Mouse (Mus musculus): ENCODE data around the gene 1700003H04Rik. TPM values are rescaled to one million over a fixed set of nuclear protein-coding genes. Genes with fewer than 3 reads are reported as not detected.
A peak's percentile ranks its signal among the peaks of the same experiment; 100 is the strongest.

Gene 1700003H04Rik
- not detected in 2 replicates for polyA plus RNA-seq (2012; rRNA removed)

DNA sequence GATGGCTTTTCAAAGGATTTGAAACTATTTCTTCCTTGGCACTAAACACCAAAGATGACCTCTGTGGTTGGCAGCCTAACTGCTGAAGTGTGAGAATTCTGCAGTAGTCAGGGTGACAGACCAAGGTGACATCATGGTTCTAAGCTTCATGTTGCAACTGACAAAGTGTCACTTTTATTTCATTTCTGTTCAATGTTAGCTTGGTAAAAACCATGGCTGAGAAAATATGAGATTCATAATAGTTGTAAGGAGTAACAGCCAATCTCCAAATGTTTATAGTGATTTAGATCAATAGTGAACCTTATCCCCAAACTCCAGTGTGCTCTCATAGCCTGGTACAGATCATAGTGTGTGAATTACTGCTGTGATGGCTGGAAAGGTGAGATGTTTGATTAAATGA is at the start of gene 1700003H04Rik:
Gene 1700003H04Rik, minus strand, starts transcription at position 101 of the 400 bp plus-strand sequence.
- no peak within 1 kb of the TSS for H3K4me3 ChIP-seq (replicated peaks; ENCODE audit: insufficient read depth, low read depth, low read length)
- no peaks in the 10 kb centered on the region for H3K4me1 ChIP-seq (ENCODE audit: control insufficient read depth, insufficient read depth, low read length)
- H3K27me3 ChIP-seq (ENCODE audit: control insufficient read depth, insufficient read depth, low read length): no peaks in the 10 kb centered on the region
- no peak for DNase-seq
- H3K27ac ChIP-seq (ENCODE audit: insufficient read depth, low read length): no peak within 1 kb of the TSS
- TF ChIP-seq POLR2A (IDR thresholded peaks at IDR 0.05; ENCODE audit: borderline replicate concordance, insufficient read depth, low read length): no peak
- no peak for TF ChIP-seq CTCF (IDR thresholded peaks at IDR 0.05; ENCODE audit: borderline replicate concordance, insufficient read depth, low read depth, low read length)

DNA sequence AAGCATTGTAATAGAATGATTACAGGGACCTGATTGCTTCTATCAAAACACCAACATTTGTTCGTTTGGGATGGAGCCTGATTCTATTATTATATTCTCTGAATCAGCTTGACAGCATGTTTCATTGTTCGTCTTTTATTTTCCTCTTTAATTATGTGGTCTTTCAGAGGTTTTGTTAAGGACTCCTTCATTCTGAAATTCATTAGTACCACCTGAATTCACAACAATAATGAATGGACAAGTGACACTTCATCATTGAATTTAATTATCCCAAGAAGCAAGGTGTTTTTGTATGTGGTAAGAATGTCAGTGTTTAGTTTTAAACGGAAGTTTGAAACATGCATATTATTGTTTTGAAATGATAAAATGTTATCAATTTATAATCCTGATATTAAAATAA is 42.1 kb upstream of the 1700003H04Rik start:
- Histone ChIP-seq H3K4me1 (ENCODE audit: control insufficient read depth, insufficient read depth, low read length) (no peaks in the 10 kb centered on the region), H3K4me3 (replicated peaks; ENCODE audit: insufficient read depth, low read depth, low read length) (no peak overlapping the region), H3K27ac (ENCODE audit: insufficient read depth, low read length) (no peak overlapping the region), H3K27me3 (ENCODE audit: control insufficient read depth, insufficient read depth, low read length) (no peaks in the 10 kb centered on the region)
- no peak for DNase-seq
- WGBS: 29% methylated on average over 3 of the region's 3 CpGs
- no peak for TF ChIP-seq CTCF (IDR thresholded peaks at IDR 0.05; ENCODE audit: borderline replicate concordance, insufficient read depth, low read depth, low read length)
- no peak for TF ChIP-seq POLR2A (IDR thresholded peaks at IDR 0.05; ENCODE audit: borderline replicate concordance, insufficient read depth, low read length)

DNA sequence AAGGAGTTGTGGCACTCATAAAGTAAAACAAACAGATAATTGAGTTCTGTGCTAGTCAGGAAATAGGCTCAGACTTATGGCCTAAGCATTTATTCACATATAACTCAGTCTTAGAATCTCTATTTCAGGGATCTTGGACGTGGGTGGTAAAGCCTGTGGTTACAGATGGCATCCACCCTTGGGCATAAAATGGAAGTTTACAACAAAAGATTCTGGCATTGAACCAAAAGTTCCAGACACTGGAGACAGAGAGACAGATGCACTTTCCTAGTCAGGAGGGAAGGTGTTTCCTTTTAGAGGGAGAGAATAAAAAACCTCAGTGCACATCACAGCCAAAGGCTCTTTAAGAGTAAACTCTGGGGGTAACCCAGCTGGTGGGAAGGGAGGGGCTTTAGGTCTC is 32.4 kb upstream of the 1700003H04Rik start:
- TF ChIP-seq CTCF (IDR thresholded peaks at IDR 0.05; ENCODE audit: borderline replicate concordance, insufficient read depth, low read depth, low read length): no peak
- no peak for TF ChIP-seq POLR2A (IDR thresholded peaks at IDR 0.05; ENCODE audit: borderline replicate concordance, insufficient read depth, low read length)
- Histone ChIP-seq H3K27ac (ENCODE audit: insufficient read depth, low read length) (no peak overlapping the region), H3K4me1 (ENCODE audit: control insufficient read depth, insufficient read depth, low read length) (no peaks in the 10 kb centered on the region), H3K4me3 (replicated peaks; ENCODE audit: insufficient read depth, low read depth, low read length) (no peak overlapping the region), H3K27me3 (ENCODE audit: control insufficient read depth, insufficient read depth, low read length) (no peaks in the 10 kb centered on the region)
- 6% methylated on average over 1 of the region's 1 CpGs for WGBS
- DNase-seq: peak in 1 of 2 experiments; percentile 5

GRCm38 (mm10) chr3:124609956-124610355 is 29.1 kb upstream of the 1700003H04Rik start:
- Histone ChIP-seq H3K27me3 (ENCODE audit: control insufficient read depth, insufficient read depth, low read length) (no peaks in the 10 kb centered on the region), H3K27ac (ENCODE audit: insufficient read depth, low read length) (no peak overlapping the region), H3K4me3 (replicated peaks; ENCODE audit: insufficient read depth, low read depth, low read length) (no peak overlapping the region), H3K4me1 (ENCODE audit: control insufficient read depth, insufficient read depth, low read length) (no peaks in the 10 kb centered on the region)
- no peak for TF ChIP-seq POLR2A (IDR thresholded peaks at IDR 0.05; ENCODE audit: borderline replicate concordance, insufficient read depth, low read length)
- TF ChIP-seq CTCF (IDR thresholded peaks at IDR 0.05; ENCODE audit: borderline replicate concordance, insufficient read depth, low read depth, low read length): no peak
- DNase-seq: no peak

- TF ChIP-seq POLR2A (IDR thresholded peaks at IDR 0.05; ENCODE audit: borderline replicate concordance, insufficient read depth, low read length) (no peak), CTCF (IDR thresholded peaks at IDR 0.05; ENCODE audit: borderline replicate concordance, insufficient read depth, low read depth, low read length) (no peak)
These were observed 25.2 kb upstream of the 1700003H04Rik start for GRCm38 (mm10) chr3:124606021-124606517.

DNA sequence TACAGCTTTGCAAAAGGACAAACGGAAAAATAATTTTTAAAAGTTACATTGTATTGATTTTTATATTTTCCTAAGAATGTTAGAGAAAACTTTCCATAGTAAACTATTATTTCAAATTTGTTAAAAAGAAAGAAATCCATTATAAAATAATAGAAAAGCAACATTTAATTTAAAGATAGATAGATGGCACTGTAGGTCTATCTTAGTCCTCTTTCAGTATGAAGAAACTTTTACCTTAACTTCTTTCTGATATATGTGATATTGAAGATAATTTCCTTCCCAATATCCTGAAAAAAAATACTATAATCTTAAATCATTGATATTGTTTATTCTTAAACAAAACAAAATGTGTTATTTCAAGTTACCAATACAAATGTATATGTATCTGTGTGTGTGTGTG is 24.6 kb upstream of the 1700003H04Rik start:
- DNase-seq: no peak
- no peak for TF ChIP-seq POLR2A (IDR thresholded peaks at IDR 0.05; ENCODE audit: borderline replicate concordance, insufficient read depth, low read length)
- TF ChIP-seq CTCF (IDR thresholded peaks at IDR 0.05; ENCODE audit: borderline replicate concordance, insufficient read depth, low read depth, low read length): no peak
- 88% methylated on average over 1 of the region's 1 CpGs for WGBS

More at GRCm38 (mm10) chr3:124606021-124606517, 25.2 kb upstream of the 1700003H04Rik start:
- no peaks in the 10 kb centered on the region for H3K4me1 ChIP-seq (ENCODE audit: control insufficient read depth, insufficient read depth, low read length)
- no peaks in the 10 kb centered on the region for H3K27me3 ChIP-seq (ENCODE audit: control insufficient read depth, insufficient read depth, low read length)
- no peak for DNase-seq
- no peak overlapping the region for H3K27ac ChIP-seq (ENCODE audit: insufficient read depth, low read length)
- H3K4me3 ChIP-seq (replicated peaks; ENCODE audit: insufficient read depth, low read depth, low read length): no peak overlapping the region

DNA sequence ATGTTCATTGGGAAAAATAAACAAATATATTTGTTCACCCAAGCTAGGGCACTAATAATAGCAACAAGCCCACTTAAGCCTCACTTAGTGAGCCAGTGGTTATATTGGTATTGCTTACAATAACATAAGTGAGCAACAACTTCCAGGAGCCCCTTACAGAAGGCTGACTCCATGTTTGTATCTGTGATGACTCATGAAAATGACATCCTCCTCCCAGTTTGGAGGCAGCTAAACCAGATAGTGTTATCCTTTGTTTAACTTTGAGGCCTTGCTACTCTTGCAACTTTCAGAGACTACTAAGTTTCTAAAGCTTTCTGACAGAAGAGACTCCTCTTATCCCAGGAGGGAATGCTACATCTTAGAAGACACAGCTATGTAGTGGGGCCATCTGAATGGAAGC is 16.9 kb upstream of the 1700003H04Rik start:
- H3K4me1 ChIP-seq (ENCODE audit: control insufficient read depth, insufficient read depth, low read length): no peaks in the 10 kb centered on the region
- H3K27ac ChIP-seq (ENCODE audit: insufficient read depth, low read length): no peak overlapping the region
- DNase-seq: no peak
- no peak overlapping the region for H3K4me3 ChIP-seq (replicated peaks; ENCODE audit: insufficient read depth, low read depth, low read length)
- H3K27me3 ChIP-seq (ENCODE audit: control insufficient read depth, insufficient read depth, low read length): no peaks in the 10 kb centered on the region
- TF ChIP-seq POLR2A (IDR thresholded peaks at IDR 0.05; ENCODE audit: borderline replicate concordance, insufficient read depth, low read length) (no peak), CTCF (IDR thresholded peaks at IDR 0.05; ENCODE audit: borderline replicate concordance, insufficient read depth, low read depth, low read length) (no peak)

More for the DNA sequence above, 24.6 kb upstream of the 1700003H04Rik start:
- Histone ChIP-seq H3K4me3 (replicated peaks; ENCODE audit: insufficient read depth, low read depth, low read length) (no peak overlapping the region), H3K27me3 (ENCODE audit: control insufficient read depth, insufficient read depth, low read length) (no peaks in the 10 kb centered on the region), H3K27ac (ENCODE audit: insufficient read depth, low read length) (no peak overlapping the region), H3K4me1 (ENCODE audit: control insufficient read depth, insufficient read depth, low read length) (no peaks in the 10 kb centered on the region)

- Histone ChIP-seq H3K27me3 (ENCODE audit: control insufficient read depth, insufficient read depth, low read length) (no peaks in the 10 kb centered on the region), H3K4me1 (ENCODE audit: control insufficient read depth, insufficient read depth, low read length) (no peaks in the 10 kb centered on the region), H3K4me3 (replicated peaks; ENCODE audit: insufficient read depth, low read depth, low read length) (no peak overlapping the region), H3K27ac (ENCODE audit: insufficient read depth, low read length) (no peak overlapping the region)
- 1% methylated on average over 3 of the region's 3 CpGs for WGBS
- TF ChIP-seq CTCF (IDR thresholded peaks at IDR 0.05; ENCODE audit: borderline replicate concordance, insufficient read depth, low read depth, low read length) (peak; percentile 43; the same call in 1 of the 2 replicates), POLR2A (IDR thresholded peaks at IDR 0.05; ENCODE audit: borderline replicate concordance, insufficient read depth, low read length) (no peak)
- DNase-seq: peak in 1 of 2 experiments; percentile 14
These were observed 6.6 kb upstream of the 1700003H04Rik start for GRCm38 (mm10) chr3:124587534-124587933.

Measured in cerebellum, adult 2 months (tissue).